Mouse (Mus musculus): ENCODE measurements around the gene Eif2s1.
"Not testable (repeated sequence)": the region's sequence is repeated elsewhere in the genome, so short reads cannot be mapped to it uniquely, and the experiment has no call there.

Gene Eif2s1

DNA sequence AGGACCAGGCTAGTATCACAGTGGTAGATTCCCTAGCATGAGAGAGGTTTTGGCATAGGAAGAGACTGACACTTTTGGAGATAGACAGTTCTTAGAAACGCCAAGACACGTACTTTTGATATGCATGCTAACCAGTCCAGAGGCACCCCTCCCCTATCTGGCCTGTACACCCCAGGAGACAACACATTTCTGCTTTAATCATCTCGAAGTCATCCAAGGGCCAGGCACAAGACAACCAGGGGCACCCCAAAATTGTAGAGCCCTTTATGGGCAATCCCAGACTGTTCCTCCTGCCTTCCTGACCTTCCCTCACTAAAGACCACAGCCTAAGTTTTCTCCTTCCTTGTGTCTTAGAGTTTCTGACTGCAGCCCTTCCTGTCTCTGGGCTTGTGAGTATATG, 53.9 kb downstream of the Eif2s1 start:
- no peak for DNase-seq (ENCODE audit: low read depth, low spot score)

DNA sequence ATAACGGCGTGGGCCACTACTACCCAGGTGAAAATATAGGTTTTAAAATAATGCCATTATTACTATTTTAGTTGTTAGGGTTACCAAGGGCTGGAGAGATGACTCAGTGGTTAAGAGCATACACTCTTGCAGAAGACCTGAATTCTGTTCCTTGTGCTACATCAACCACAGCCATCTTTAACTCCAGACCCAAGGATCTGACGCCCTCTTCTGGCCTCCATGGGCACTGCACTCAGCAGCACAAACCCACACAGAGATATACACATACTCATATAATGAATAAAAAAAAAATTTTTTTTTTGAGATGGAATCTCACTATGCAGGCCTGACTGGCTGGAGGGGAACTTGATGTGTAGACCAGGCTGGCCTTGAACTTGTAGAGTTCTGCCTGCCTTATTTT, 54.7 kb downstream of the Eif2s1 start:
- no peak for DNase-seq (ENCODE audit: low read depth, low spot score)

GRCm38 (mm10) chr12:78918227-78919078, 56.8 kb downstream of the Eif2s1 start:
- peak; percentile 89 for DNase-seq (ENCODE audit: low read depth, low spot score)

GRCm38 (mm10) chr12:78919079-78919712, 57.6 kb downstream of the Eif2s1 start:
- DNase-seq (ENCODE audit: low read depth, low spot score) = peak; percentile 76

DNA sequence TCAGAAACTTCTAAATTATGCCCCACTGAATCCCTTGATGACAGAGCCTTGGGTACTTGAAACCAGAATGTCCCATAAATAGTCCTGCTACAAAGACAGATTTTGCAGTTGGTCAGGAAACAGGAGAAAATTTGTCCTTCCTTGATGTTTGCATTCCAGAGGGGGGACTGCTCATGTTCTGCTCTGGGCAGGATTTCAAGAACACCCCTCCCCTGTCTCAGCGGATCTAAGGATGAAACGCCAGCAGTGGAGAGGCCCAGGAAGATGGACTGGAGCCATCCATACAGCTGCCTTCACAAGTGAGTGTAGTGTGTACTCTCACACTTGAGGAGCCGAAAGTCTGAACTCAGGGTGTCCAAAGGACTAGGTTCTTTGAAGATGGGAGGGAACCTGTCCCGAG, 59.8 kb downstream of the Eif2s1 start:
- no peak for DNase-seq (ENCODE audit: low read depth, low spot score)

DNA sequence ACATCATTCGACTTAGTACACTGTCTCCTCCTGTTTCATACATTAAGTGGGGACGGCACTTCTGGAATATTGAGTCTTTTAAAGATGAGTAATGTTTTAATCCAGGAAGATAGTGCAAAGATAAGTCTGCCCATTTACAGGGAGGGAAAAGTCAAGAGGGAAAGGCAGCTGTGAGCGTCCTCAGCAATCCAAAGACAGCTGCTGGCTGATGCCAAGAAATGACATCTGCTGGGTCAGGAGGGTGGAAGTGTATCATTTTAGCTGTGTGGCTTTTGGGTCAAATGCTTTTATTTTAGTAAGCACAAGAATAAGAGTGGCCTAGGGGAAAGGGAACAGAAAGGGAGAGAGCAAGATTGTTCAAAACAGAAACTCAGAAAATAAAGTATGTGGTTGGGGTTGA, 60.4 kb downstream of the Eif2s1 start:
- DNase-seq (ENCODE audit: low read depth, low spot score) = no peak

DNA sequence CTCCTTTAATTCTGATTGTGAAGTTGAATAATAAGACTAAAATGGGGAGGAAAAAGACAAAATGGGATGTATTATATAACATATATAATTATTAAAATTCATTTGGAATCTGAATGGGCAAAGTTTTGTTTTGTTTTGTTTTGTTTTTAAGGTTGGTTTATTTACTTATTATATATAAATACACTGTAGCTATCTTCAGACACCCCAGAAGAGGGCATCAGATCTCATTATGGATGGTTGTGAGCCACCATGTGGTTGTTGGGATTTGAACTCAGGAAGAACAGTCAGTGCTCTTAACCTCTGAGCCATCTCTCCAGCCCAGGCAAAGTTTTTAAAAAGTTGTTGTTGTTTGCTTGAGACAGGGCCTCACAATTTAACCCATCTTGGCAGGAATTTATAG, 61.4 kb downstream of the Eif2s1 start:
- not testable (repeated sequence) for DNase-seq (ENCODE audit: low read depth, low spot score)

- DNase-seq (ENCODE audit: low read depth, low spot score) = no peak
Measured at GRCm38 (mm10) chr12:78923539-78924189, 62.0 kb downstream of the Eif2s1 start.

DNA sequence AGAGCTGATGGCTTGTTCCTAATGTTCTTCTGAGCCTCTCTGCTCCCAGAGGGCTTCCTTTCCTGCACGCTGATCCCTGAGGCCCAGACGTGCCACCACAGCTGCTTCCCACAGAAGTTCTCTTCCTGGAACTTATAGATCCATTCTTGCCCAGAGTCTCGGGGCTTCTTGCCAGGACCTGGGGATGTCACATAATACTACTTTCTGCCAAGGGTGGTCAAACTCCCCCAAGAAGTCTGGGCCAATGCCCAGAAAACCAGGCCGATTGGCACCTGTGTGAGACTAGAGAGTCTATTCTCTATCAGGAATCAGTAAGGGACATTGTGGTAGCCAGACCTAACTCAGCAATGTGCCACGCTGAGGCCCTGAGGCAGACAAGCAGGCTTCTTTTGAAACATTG, 65.7 kb downstream of the Eif2s1 start:
- no peak for DNase-seq (ENCODE audit: low read depth, low spot score)

DNA sequence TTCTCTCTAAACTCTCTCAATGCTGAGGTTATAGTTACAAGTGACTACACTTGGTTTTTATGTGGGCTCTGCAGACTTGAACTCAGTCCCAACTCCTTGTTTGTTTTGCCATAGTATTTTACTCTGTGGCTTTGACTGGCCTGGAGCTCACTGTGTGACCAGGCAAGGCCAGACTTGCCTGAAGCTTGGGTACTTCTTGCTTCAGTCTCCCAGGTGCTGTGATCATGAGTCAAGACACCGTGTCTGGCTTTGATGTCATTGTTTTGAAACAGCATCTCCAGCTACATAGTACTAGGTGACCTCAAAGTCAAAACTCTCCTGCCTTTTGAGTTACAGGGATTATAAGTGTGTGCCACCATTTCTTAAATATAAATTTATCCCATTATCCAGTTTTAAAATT, 68.3 kb downstream of the Eif2s1 start:
- no peak for DNase-seq (ENCODE audit: low read depth, low spot score)

GRCm38 (mm10) chr12:78936494-78936893, 74.9 kb downstream of the Eif2s1 start:
- no peak for DNase-seq (ENCODE audit: low read depth, low spot score)
